Mouse (Mus musculus) MEL (cell line): ENCODE measurements around the gene Ccdc86.

ENCODE experiments used
- CTCF ChIP-seq, 3 experiments: IDR thresholded peaks in 2 of 3; conservative IDR thresholded peaks in 1 of 3; 2 replicates each; pipeline ENCODE4 v1.5.1; 2011 to 2012; ENCODE audit warnings: low read length in 3 of 3, low read depth in 2 of 3, mild to moderate bottlenecking in 2 of 3, improper control_type of control experiment in 1 of 3, inconsistent platforms in 1 of 3, mixed read lengths in 1 of 3, moderate library complexity in 1 of 3; ENCODE audit not compliant: control insufficient read depth in 1 of 3, insufficient read depth in 1 of 3, poor library complexity in 1 of 3, severe bottlenecking in 1 of 3
- EP300 ChIP-seq, 2 experiments: IDR thresholded peaks; 2 replicates each; pipeline ENCODE4 v1.6.1; 2011; ENCODE audit warnings: improper control_type of control experiment in 2 of 2, low read length in 2 of 2, low read depth in 1 of 2, mild to moderate bottlenecking in 1 of 2
- GATA1 ChIP-seq: IDR thresholded peaks from 2 replicates; pipeline ENCODE4 v1.6.1; 2011; ENCODE audit warnings: low read depth, low read length, improper control_type of control experiment
- NELFE ChIP-seq: IDR thresholded peaks from 2 replicates; pipeline ENCODE4 v1.6.1; 2011; ENCODE audit warnings: low read depth, low read length, improper control_type of control experiment
- POLR2AphosphoS2 ChIP-seq: IDR thresholded peaks from 2 replicates; pipeline ENCODE4 v1.6.1; 2011; ENCODE audit warnings: low read length, improper control_type of control experiment
- RAD21 ChIP-seq: IDR thresholded peaks from 2 replicates; pipeline ENCODE4 v1.6.1; 2011; ENCODE audit warnings: mild to moderate bottlenecking, low read depth, low read length, improper control_type of control experiment
- ZMIZ1 ChIP-seq: IDR thresholded peaks from 2 replicates; pipeline ENCODE4 v1.6.1; 2012; ENCODE audit warnings: low read depth, mild to moderate bottlenecking, inconsistent platforms, low read length, improper control_type of control experiment, moderate library complexity
- ZNF384 ChIP-seq: IDR thresholded peaks from 2 replicates; pipeline ENCODE4 v1.6.1; 2012; ENCODE audit warnings: low read depth, mild to moderate bottlenecking, inconsistent platforms, low read length, improper control_type of control experiment

DNA sequence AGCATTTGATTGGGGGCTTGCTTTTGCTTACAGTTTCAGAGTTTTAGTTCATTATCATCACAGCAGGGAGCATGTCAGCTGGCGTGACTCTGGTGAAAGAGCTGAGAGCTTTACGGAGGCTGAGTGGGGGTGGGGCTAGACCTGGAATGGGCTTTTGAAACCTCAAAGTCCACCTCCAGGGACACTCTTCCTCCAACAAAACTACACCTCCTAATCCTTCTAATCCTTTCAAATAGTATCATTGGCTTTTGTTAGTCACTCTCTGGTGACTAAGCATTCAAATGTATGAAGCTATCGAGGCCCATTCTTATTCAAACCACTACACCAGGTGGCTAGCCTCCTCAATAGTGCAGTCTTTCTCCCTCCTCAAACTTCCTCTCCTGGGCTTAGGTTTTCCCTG, 23.6 kb upstream of the Ccdc86 start:
- no peak for TF ChIP-seq GATA1
- no peak for TF ChIP-seq RAD21
- no peak for TF ChIP-seq ZNF384
- no peak for TF ChIP-seq NELFE
- no peak for TF ChIP-seq CTCF (IDR thresholded peaks at IDR 0.05 in 2 of 3, conservative IDR thresholded peaks at IDR 0.05 in 1 of 3; ENCODE audit: control insufficient read depth in 1 of 3, insufficient read depth in 1 of 3, low read depth in 2 of 3, low read length in 3 of 3, poor library complexity in 1 of 3, severe bottlenecking in 1 of 3)
- TF ChIP-seq POLR2AphosphoS2 = no peak
- no peak for TF ChIP-seq EP300 (IDR thresholded peaks at IDR 0.05; ENCODE audit: low read depth in 1 of 2, low read length in 2 of 2)
- TF ChIP-seq ZMIZ1 = no peak
